Mouse (Mus musculus) urinary bladder, postnatal 36 days (tissue): Measurements from ENCODE around the gene Adamts18.

Experiments
- DNase-seq, 2 experiments: peaks; one replicate each; pipeline ENCODE4 v3.0.0; 2022; ENCODE audit warnings: low spot score in 2 of 2, mixed read lengths in 1 of 2

The Adamts18 gene

GRCm38 (mm10) chr8:113660128-113660527, 188.4 kb downstream of the Adamts18 start:
- DNase-seq = no peak

DNA sequence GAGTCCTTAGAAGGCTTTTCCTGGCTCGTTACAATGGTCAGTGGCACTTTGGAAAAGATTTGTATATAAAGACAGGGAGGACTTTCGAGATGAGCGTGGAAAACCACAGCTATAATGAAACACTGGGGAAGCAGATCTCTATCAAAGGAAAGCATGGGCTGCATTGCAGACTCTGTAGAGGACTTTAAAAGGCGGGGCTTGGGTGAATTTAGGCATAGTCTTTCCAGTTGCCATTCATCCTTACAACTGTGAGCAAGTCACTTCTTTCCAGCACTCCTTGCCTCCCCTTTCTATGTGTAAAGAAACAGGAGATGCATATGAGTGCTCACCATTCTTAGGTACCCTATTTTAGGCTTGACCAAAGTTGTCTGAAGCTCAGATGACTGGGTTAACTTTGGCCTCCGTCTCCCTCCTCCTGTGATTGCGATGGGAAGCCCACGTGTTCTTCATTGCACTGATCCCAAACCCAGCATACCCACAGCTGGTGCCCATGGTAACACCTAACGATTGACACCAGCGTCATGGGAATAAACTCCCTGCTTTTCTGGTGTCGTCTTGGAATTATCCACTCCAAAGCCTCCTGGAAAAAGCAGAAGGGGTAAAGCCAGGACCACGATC, 191.7 kb downstream of the Adamts18 start:
- DNase-seq = no peak

DNA sequence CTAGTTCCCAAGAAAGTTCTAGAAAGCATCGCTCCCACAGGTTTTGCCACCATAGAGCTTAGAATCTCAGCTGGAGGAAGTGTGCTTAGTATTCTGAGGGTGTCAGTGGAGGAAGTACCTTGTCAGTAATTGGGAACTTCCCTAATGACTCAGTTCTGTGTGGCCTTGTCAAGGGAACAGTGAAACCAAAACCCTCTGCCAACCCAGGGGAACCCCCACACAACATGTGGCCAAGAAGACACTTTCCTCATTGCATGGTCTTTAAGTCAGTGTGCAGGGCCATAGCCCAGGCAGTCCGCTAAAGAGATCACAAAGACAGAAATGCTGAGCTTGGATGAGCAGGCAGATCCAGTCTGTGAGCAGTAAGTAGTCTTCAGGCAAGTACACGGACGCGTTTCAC, 192.4 kb downstream of the Adamts18 start:
- DNase-seq = no peak

DNA sequence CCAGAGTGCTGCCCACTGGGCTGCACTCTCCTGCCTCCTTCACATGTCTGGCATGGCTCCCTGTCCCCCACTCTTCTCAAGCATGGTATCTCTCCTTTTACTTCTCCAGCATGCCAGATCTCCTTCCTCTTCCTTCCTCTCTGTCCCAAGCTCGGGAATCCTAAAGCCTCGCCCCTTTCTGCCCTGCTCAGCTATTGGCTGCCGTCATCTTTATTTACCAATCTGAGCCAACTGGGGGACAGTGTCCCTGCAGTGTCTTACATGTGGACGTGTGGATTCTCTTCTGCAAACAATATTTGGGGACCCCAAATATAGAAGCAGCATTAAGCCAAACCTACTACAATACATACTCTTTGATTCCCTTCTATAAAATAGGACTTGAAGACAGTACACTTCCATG, 195.4 kb downstream of the Adamts18 start:
- DNase-seq = no peak

- DNase-seq = no peak
Observed at GRCm38 (mm10) chr8:113652450-113652849, 196.1 kb downstream of the Adamts18 start.
